Mouse (Mus musculus): Measurements from ENCODE around the gene Gm17521.
A peak's percentile ranks its signal among the peaks of the same experiment; 100 is the strongest.
"Not testable (repeated sequence)": the region's sequence is repeated elsewhere in the genome, so short reads cannot be mapped to it uniquely, and the experiment has no call there.

Gm17521 gene

DNA sequence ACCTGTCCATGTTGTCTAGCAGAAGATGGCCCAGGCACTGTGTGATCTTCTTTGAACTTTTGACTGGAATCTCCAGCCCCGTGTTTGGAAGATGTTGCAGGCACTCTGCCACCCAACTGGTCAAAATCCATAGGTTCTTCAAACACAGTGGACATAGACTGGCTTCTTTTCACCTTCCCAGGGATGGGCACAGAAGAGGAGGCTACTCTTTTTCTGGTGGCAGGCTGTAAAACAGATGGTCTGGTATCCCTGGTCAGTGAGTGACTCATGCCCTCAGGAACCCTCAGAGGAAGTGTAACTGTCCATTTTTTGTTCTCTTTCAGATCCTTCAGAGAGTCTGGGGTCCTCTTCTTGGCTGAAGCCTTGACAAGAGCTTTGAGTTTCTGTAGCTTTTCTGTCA lies at the start of gene Gm17521:
TSS of gene Gm17521 (minus strand) at position 101 of the 400 bp plus-strand sequence.
- DNase-seq (ENCODE audit: low read depth, low spot score): not testable (repeated sequence)

DNA sequence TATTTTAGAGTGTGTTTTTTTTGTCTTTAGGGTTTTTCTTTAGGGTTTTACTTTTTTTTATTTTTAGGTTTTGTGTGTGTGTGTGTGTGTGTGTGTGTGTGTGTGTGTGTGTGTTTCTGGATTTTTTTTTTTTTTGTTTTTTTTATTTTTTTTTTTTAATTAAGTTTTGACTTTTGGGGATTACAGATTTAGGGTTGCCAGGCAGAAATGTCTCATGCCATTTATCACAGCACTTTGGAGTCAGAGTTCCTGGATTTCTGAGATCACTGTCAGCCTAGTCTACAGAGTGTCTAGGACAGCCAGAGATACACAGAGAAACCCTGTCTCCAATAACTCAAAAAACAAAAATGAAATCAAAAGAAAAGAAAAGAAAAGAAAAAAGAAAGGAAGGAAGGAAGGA lies 14.5 kb upstream of the Gm17521 start:
- DNase-seq (ENCODE audit: low read depth, low spot score): peak; percentile 7

DNA sequence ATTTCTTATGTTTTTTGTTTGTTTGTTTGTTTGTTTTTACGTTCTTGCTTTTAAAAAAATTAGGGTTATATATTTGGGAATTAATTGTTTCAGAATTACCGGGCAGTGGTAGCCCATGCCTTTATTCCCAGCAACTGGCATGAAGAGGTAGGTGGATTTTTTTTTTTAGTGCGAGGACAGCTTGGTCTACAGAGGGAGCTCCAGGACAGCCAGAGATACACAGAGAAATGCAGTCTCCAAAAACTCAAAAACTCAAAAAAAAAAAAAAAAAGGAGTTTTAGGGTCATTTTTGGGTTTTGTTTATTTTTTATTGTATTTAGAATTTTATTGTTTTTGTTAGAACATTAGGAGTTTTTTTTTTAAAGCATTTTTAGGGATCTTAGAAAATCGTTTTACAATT lies 14.0 kb upstream of the Gm17521 start:
- peak; percentile 42 for DNase-seq (ENCODE audit: low read depth, low spot score)
